Mouse (Mus musculus) G1E (cell line): ENCODE measurements around the gene Timm17a.

Experiments used
- CTCF ChIP-seq: IDR thresholded peaks from 2 replicates; pipeline ENCODE4 v1.5.1; 2012; ENCODE audit warnings: low read depth, low read length, inconsistent platforms, mixed read lengths
- GATA1 ChIP-seq: IDR thresholded peaks from 2 replicates; pipeline ENCODE4 v1.6.1; 2012; ENCODE audit warnings: borderline replicate concordance, low read length, inconsistent platforms, mixed read lengths
- GATA2 ChIP-seq: IDR thresholded peaks from 2 replicates; pipeline ENCODE4 v1.6.1; 2012; ENCODE audit warnings: low read depth, low read length, inconsistent platforms, borderline replicate concordance

DNA sequence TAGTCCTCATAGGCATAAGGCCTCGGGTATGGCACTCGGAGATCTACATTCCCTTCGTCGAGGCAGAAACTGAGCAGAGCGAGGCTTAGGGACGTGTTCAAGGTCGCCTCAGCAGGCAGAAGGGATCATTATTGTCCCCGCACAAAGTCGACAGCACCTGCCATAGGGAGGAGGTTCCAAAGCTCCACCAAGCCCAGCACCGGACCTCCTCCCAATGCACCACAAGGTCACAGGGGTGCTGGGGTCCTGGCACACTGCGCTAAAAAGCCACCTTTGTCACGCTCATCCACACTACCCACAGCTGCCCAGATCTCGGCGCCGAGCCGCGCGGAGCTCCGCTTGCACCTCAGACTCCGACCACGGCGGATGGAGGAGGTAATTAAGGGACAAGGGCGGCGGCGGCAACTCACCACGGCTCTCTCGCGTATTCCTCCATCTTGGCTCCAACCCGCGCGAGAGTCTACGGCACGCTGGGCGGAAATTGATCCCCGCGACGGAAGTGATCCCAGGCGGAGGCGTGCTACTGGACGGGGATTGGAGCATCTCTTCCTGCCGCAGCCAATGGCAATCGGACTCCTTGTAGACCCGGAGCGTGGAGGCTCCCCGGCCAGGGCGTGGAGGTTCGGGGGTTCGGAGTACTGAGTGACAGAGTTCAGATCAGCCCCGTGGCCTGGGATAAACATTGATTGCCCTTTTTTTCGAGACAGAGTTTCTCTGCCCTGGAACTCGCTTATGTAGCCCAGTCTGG, at the start of gene Timm17a:
- TF ChIP-seq CTCF (no peak), GATA1 (no peak), GATA2 (no peak)
